Comparison of ENCODE assay signal across 8 mouse cellular contexts in genomic region chr11:60454080-60454744, GRCm38 (mm10). TPM values are rescaled to one million over a fixed set of nuclear protein-coding genes. Genes with fewer than 3 reads are reported as not detected.
A peak's percentile ranks its signal among the peaks of the same experiment; 100 is the strongest.
DNase-seq lines count a peak whose midpoint lies in the region; ATAC-seq lines count a peak whose summit lies in the region.

Gene Drg2, plus strand, starts transcription at chr11:60454591.

- peak; percentile 94 for ATAC-seq in inflammation-experienced regulatory T-cells, adult 6 months
- peak; percentile 91 for ATAC-seq in megakaryocyte-erythroid progenitor cell, adult 5-6 weeks (replicated peaks; ENCODE audit: low FRiP score, low TSS enrichment, poor library complexity, severe bottlenecking)

- intact Hi-C loops in gastrocnemius, postnatal 14 days (cut with DNase I; ENCODE audit: low total_unique reads) = no loop called here
- intact Hi-C loops in left cerebral cortex, postnatal 10 days (cut with DNase I) = no loop called here

- peak; percentile 88 to 96 for DNase-seq in adrenal gland, adult (ENCODE audit: inconsistent age in 2 of 2, low spot score in 1 of 2)
- DNase-seq in embryo, embryonic 10.5 days (ENCODE audit: low spot score) = peak; percentile 96
- DNase-seq in gastrocnemius, postnatal 14 days = peak; percentile 86
- peak; percentile 91 to 92 for DNase-seq in left cerebral cortex, postnatal 10 days (ENCODE audit: extremely low spot score in 1 of 2, low spot score in 2 of 2)
- DNase-seq in right cerebral cortex, postnatal 25 days = peak; percentile 86
- peak; percentile 85 to 89 for DNase-seq in urinary bladder, postnatal 4 days (ENCODE audit: low spot score in 2 of 2)

RNA-seq across cellular contexts. Expression of gene Drg2, which starts in this region (rescaled TPM):
- 10 to 100 TPM; 23.7 to 28.5 TPM for total RNA-seq in gastrocnemius, postnatal 14 days (2021)
- polyA plus RNA-seq in inflammation-experienced regulatory T-cells, adult 6 months (2017; shearing (Covaris generic)) = 10 to 100 TPM; 44.3 to 68.8 (median 50.2) TPM
- 10 to 100 TPM; 69.9 to 70.2 TPM for total RNA-seq in left cerebral cortex, postnatal 10 days (2021)
- 50.2 and 65.2 TPM in 2 replicates for total RNA-seq in megakaryocyte-erythroid progenitor cell, adult 5-6 weeks (2014; fragmentation: Nextera tagmentation)
- 91.0 and 109 TPM in 2 replicates for total RNA-seq in megakaryocyte-erythroid progenitor cell, adult 5-6 weeks (2017)

Comparison
In these comparisons a context has a peak if more than half of its experiments do, and no peak if none do; other contexts are left out.
1. Peak in every context shown above with its lines: DNase-seq and ATAC-seq.